Mouse (Mus musculus) C2C12 (cell line): ENCODE data around the gene Foxd1.

Experiments used
- CEBPB ChIP-seq: IDR thresholded peaks from one replicate; pipeline ENCODE4 v1.6.1; 2011; ENCODE audit warnings: low read depth, mild to moderate bottlenecking, control low read depth, moderate library complexity
- CTCF ChIP-seq: IDR thresholded peaks from one replicate; pipeline ENCODE4 v1.5.1; 2011; ENCODE audit not compliant: control insufficient read depth, insufficient read depth, insufficient read length
- FOSL1 ChIP-seq: IDR thresholded peaks from one replicate; pipeline ENCODE4 v1.8.0; 2011; ENCODE audit warnings: mild to moderate bottlenecking, low read length; ENCODE audit not compliant: poor library complexity, insufficient read depth, severe bottlenecking
- MAX ChIP-seq: IDR thresholded peaks from one replicate; pipeline ENCODE4 v1.6.1; 2011; ENCODE audit warnings: mild to moderate bottlenecking, control low read depth
- MYOD1 ChIP-seq: IDR thresholded peaks from one replicate; pipeline ENCODE4 v1.6.1; 2011; ENCODE audit warnings: low read depth; ENCODE audit not compliant: control insufficient read depth, insufficient read length
- MYOG ChIP-seq: IDR thresholded peaks from one replicate; pipeline ENCODE4 v1.6.1; 2011; ENCODE audit not compliant: control insufficient read depth, insufficient read length; ENCODE audit errors: extremely low read depth
- USF1 ChIP-seq: IDR thresholded peaks from one replicate; pipeline ENCODE4 v1.6.1; 2011; ENCODE audit warnings: low read depth, mild to moderate bottlenecking, control low read depth, moderate library complexity

- TF ChIP-seq MYOD1 (no peak), FOSL1 (no peak), CTCF (no peak), CEBPB (no peak), USF1 (no peak), MAX (no peak), MYOG (no peak)
These were observed 7.1 kb downstream of the Foxd1 start for GRCm38 (mm10) chr13:98361161-98361560.
